Mouse (Mus musculus) heart, embryonic 16.5 days (tissue): ENCODE measurements around the gene Trpt1. TPM values are rescaled to one million over a fixed set of nuclear protein-coding genes. Genes with fewer than 3 reads are reported as not detected.

Experiments used
- ATAC-seq: fragments of 200-750 bp; cut with Nextera tagmentation; replicated peaks from 2 replicates; pipeline ENCODE4 v1.8.0; 2017; ENCODE audit warnings: moderate number of reproducible peaks; ENCODE audit not compliant: insufficient read depth, low FRiP score; ENCODE audit errors: extremely low read depth
- H3K27ac ChIP-seq: fragments of 300-500 bp; sonication (generic); 2 replicates; pipeline ENCODE4 v1.5.1; 2014; ENCODE audit warnings: mild to moderate bottlenecking, low read length, control low read depth, moderate library complexity
- H3K27me3 ChIP-seq: fragments of 300-500 bp; sonication (generic); 2 replicates; pipeline ENCODE4 v1.6.1; 2014; ENCODE audit warnings: low read length, mixed read lengths; ENCODE audit not compliant: control insufficient read depth, insufficient read depth
- H3K36me3 ChIP-seq: fragments of 300-500 bp; sonication (generic); 2 replicates; pipeline ENCODE4 v1.6.1; 2014; ENCODE audit not compliant: control insufficient read depth, insufficient read depth
- H3K4me1 ChIP-seq: fragments of 300-500 bp; sonication (generic); 2 replicates; pipeline ENCODE4 v1.6.1; 2014; ENCODE audit warnings: low read length, mixed read lengths; ENCODE audit not compliant: control insufficient read depth, insufficient read depth
- H3K4me2 ChIP-seq: fragments of 300-500 bp; sonication (generic); 2 replicates; pipeline ENCODE4 v1.6.1; 2014; ENCODE audit warnings: low read depth, mild to moderate bottlenecking, control low read depth, low read length
- H3K4me3 ChIP-seq: fragments of 300-500 bp; sonication (generic); 2 replicates; pipeline ENCODE4 v1.5.1; 2014; ENCODE audit warnings: mild to moderate bottlenecking, control low read depth, low read length
- H3K9ac ChIP-seq: fragments of 300-500 bp; sonication (generic); 2 replicates; pipeline ENCODE4 v1.6.1; 2014; ENCODE audit warnings: low read length, control low read depth
- H3K9me3 ChIP-seq: fragments of 300-500 bp; sonication (generic); replicated peaks from 2 replicates; pipeline ENCODE4 v1.6.1; 2016; ENCODE audit warnings: low read length; ENCODE audit not compliant: control insufficient read depth
- WGBS: fragments of 180-500 bp; shearing (Covaris S2); extraction: QIAGEN DNeasy Blood & Tissue Kit; methylation state at CpG from one replicate; pipeline ENCODE4 v1.1.7; 2014; 5-methylcytosine and 5-hydroxymethylcytosine counted together
- polyA plus RNA-seq: library from polyadenylated mRNA; unstranded; fragments of >200 nt; fragmentation: Nextera tagmentation; extraction: Ambion mirVana; gene quantifications from 2 replicates; pipeline ENCODE4 v1.2.1, GENCODE M21; 2015

Trpt1 gene
- polyA plus RNA-seq = 17.0 and 17.3 TPM in 2 replicates

DNA sequence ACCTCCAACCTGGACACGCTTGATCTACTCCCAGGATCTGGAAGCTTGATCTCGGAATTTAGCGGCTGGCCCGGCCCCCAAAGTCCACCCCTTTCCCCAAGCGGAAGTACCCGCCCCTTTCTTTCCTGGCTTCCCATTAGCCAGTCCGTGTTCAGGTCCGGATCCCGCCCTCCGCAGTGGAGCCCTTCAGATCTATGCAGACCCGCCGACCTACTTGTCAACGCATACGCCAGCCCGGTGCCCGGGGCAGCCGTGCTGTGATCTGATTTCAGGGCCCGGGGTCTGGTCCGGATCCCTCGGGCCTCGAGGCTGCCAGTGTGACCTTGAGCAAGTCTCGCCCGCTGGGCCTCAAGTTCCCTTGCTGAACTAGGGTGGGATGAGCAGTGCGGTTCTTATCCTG is at the start of gene Trpt1, which contains the start of gene Nudt22:
TSS of gene Trpt1 (plus strand) at position 126 of the 400 bp plus-strand sequence.
TSS of gene Nudt22 (minus strand) at position 112 of the 400 bp plus-strand sequence.
- WGBS = 0% methylated on average over 24 of the region's 24 CpGs
- ATAC-seq = peak; percentile 73
- no peaks in the 10 kb centered on the region for H3K9me3 ChIP-seq
- peaks cover 26% of the 10 kb centered on the region for H3K36me3 ChIP-seq
- H3K4me1 ChIP-seq = peaks cover 37% of the 10 kb centered on the region
- no peaks in the 10 kb centered on the region for H3K27me3 ChIP-seq
- H3K4me2 ChIP-seq = peak within 1 kb of the TSS; percentile 90
- H3K27ac ChIP-seq = peak within 1 kb of the TSS; percentile 89
- H3K9ac ChIP-seq = peak within 1 kb of the TSS; percentile 88
- H3K4me3 ChIP-seq = peak within 1 kb of the TSS; percentile 77

DNA sequence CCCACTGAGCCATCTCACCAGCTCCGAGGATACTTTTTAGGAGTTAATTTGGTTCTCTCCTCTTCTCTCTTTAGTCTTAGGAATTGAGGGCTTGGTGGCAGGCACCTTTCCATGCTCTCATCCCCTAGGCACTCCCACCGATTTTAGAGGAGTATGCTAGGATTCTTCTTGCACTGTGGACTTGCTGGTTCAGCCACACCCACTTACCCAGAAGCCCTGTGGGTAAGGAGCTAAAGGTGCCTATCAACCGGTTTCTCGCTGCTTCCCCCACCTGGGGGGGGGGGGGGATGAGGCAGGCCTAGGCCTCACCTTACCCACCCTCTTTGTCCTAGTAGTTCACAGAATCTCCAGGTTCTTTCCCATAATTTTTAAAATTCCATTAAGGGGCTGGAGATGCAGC is 48.2 kb upstream of the Trpt1 start:
- Histone ChIP-seq H3K4me3 (no peak overlapping the region), H3K4me2 (no peak overlapping the region), H3K36me3 (0 out of 2 replicates have a peak, but pooled peaks cover 2% of the 10 kb centered on the region), H3K27ac (no peak overlapping the region), H3K27me3 (no peaks in the 10 kb centered on the region), H3K9me3 (no peaks in the 10 kb centered on the region), H3K9ac (no peak overlapping the region), H3K4me1 (peaks cover 17% of the 10 kb centered on the region)
- WGBS = 58% methylated on average over 4 of the region's 4 CpGs
- no peak for ATAC-seq

DNA sequence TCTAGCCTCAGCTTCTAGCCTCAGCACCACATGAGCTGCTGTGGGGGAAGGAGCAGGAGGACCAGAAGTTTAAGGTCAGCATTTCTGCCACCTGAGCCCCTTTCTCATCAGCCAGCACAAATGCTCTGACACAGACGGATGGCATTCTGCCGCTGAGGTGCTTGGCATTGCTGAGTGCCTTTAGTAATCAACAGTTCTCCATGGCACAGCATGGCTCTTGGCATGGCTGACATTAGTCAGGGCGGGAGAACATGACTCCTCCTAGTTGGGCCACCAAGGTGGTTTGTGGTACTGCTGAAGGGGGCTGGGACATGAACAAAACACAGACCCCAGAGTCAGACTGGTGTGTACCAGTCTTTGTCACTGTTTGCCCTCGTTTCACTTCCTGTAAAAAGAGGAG is 47.7 kb upstream of the Trpt1 start:
- H3K4me3 ChIP-seq = no peak overlapping the region
- no peaks in the 10 kb centered on the region for H3K9me3 ChIP-seq
- H3K4me2 ChIP-seq = no peak overlapping the region
- no peaks in the 10 kb centered on the region for H3K27me3 ChIP-seq
- peaks cover 17% of the 10 kb centered on the region for H3K4me1 ChIP-seq
- no peak overlapping the region for H3K9ac ChIP-seq
- 0 out of 2 replicates have a peak, but pooled peaks cover 2% of the 10 kb centered on the region for H3K36me3 ChIP-seq
- H3K27ac ChIP-seq = no peak overlapping the region
- WGBS = 77% methylated on average over 4 of the region's 4 CpGs
- no peak for ATAC-seq

DNA sequence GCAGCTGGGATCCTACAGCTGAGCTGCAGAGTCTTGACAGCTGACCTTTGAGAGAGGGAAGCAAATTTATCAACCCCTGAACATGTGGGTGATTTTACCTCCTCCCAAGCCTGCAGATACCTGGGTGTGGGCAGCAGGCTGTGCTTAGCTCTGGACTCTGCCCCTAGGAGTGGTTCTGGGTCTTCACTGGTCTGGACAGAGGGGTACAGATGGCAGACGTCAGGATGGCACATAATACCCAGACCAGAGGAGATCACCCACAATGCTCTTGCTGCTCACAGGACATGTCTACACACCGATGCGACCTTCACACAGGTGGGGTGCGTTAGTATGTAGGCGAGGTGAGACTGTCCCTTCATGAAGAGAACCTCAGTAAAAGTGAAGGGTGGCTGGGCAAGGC is 46.4 kb upstream of the Trpt1 start:
- Histone ChIP-seq H3K9ac (no peak overlapping the region), H3K9me3 (no peaks in the 10 kb centered on the region), H3K27ac (no peak overlapping the region), H3K4me1 (peaks cover 27% of the 10 kb centered on the region), H3K4me3 (no peak overlapping the region), H3K36me3 (0 out of 2 replicates have a peak, but pooled peaks cover 2% of the 10 kb centered on the region), H3K27me3 (no peaks in the 10 kb centered on the region), H3K4me2 (no peak overlapping the region)
- WGBS = 85% methylated on average over 5 of the region's 5 CpGs
- no peak for ATAC-seq

DNA sequence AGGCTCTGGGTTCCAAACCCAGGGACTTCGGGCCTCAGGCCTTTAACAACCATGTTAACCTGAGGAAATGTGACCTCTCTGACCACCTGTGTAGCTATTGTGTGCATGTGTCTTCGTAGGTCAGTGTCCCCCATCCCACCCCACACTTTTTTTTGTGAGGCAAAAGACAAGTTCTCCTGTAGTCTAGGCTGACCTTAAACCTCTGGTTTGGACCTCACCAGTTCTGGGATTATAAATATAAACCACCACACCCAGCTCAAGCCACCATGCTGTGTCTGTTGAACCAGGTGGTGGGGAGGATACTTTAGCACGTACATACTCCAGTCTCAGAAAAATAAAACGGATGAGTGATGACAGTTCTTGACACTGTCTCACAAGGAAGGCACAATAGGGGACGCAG is 46.0 kb upstream of the Trpt1 start:
- H3K4me3 ChIP-seq = peak overlapping the region; percentile 86
- H3K9me3 ChIP-seq = no peaks in the 10 kb centered on the region
- H3K4me1 ChIP-seq = peaks cover 31% of the 10 kb centered on the region
- 0 out of 2 replicates have a peak, but pooled peaks cover 4% of the 10 kb centered on the region for H3K36me3 ChIP-seq
- 56% methylated on average over 5 of the region's 5 CpGs for WGBS
- H3K27me3 ChIP-seq = no peaks in the 10 kb centered on the region
- H3K9ac ChIP-seq = peak overlapping the region; percentile 89
- ATAC-seq = no peak
- H3K4me2 ChIP-seq = peak overlapping the region; percentile 85
- no peak overlapping the region; the same call in 1 of the 2 replicates for H3K27ac ChIP-seq

DNA sequence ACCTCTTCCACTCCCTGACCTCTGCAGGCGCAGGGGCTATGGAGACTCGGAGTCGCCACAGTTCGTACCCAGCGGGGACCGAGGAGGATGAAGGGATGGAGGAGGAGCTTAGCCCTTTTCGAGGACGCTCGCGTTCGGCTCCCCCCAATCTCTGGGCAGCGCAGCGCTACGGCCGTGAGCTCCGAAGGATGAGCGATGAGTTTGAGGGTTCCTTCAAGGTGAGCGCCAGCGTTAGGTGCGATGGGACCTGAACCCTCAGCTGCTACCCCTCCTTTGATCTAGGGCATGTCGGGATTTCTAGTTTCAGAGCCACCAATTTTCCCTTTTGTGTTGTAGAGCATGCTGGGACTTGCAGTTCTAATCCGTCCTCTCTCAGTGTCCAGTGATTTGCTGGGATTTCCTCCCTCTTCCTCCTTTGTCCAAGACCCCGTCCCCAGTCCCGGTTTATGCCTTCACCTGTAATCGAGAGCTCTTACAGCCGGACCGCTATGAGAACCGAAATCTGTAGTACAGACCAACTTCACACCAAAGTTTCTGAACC is 45.2 kb upstream of the Trpt1 start:
- peaks cover 9% of the 10 kb centered on the region; the same call in 1 of the 2 replicates for H3K36me3 ChIP-seq
- H3K27ac ChIP-seq = peak overlapping the region; percentile 100
- H3K9me3 ChIP-seq = no peaks in the 10 kb centered on the region
- H3K9ac ChIP-seq = peak overlapping the region; percentile 89
- H3K27me3 ChIP-seq = no peaks in the 10 kb centered on the region
- H3K4me3 ChIP-seq = peak overlapping the region; percentile 86
- ATAC-seq = peak; percentile 17; the same call in 1 of the 2 replicates
- under 1% methylated on average over 28 of the region's 28 CpGs for WGBS
- H3K4me2 ChIP-seq = peak overlapping the region; percentile 85
- H3K4me1 ChIP-seq = peaks cover 37% of the 10 kb centered on the region

DNA sequence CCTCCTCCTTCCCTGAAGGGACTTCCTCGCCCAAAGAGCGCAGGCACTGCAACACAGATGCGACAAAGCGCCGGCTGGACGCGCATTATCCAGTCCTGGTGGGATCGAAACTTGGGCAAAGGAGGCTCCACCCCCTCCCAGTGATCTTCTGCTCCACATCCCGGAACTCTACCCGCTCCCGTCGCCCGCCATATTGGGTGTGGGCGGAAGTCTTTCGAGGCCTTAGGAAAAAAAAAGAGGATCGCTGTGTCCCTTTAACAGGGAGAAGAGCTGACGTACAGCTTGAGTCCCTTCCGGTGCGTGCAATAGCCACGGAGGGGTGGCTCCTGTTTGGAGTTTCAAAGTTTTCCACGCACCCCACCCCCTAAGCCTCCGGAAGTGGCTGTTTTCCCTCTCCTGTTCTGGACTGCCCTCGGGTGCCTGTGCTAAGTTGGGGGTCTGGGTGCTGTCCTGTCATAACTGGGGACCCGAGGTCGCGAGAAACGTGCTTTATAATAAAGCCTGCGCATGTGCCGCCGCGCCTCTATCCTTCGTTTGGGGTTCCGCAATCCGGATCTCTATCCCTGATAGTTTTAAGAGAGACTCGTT is 44.5 kb upstream of the Trpt1 start:
- peak; percentile 79 for ATAC-seq
- under 1% methylated on average over 35 of the region's 35 CpGs for WGBS
- Histone ChIP-seq H3K9me3 (no peaks in the 10 kb centered on the region), H3K4me1 (peaks cover 41% of the 10 kb centered on the region), H3K36me3 (peaks cover 9% of the 10 kb centered on the region; the same call in 1 of the 2 replicates), H3K4me2 (peak overlapping the region; percentile 85), H3K9ac (peak overlapping the region; percentile 89), H3K27me3 (no peaks in the 10 kb centered on the region), H3K4me3 (peak overlapping the region; percentile 86), H3K27ac (peak overlapping the region; percentile 100)

DNA sequence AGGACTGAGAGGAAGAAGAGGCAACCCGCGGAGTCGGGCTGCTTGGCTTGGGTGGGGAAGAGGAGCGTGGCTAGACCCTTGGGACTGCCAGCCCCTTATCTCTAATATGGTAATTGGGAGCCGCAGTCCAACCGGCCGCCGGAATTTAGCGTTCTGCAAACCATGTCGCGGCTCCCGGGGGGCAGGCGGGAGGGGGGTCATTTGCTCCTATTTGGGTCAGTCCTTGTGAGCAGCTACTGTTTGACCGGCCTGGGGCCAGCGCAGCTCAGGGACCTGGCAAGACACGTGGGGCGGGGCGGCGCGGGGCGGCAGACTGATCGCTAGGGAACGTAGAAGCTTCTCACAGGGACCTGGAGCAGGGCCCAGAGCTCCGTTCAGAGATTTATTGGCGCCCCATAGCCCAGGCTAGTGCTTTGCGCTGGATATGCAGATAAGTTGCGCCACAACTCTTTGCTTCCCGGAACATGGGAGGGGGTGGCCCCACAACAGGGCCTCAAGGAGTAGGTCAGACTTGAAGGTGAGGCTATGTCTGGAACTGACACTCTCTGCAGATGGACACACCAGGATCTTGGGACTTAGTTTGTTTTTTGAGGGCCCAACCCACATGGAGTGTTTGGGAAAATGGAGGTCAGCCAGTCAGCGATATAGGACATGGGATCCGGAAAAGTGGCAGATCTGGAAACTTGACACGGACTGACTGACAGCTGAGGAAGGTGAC is 43.8 kb upstream of the Trpt1 start:
- ATAC-seq = peak; percentile 56
- no peaks in the 10 kb centered on the region for H3K27me3 ChIP-seq
- peaks cover 10% of the 10 kb centered on the region for H3K36me3 ChIP-seq
- 2% methylated on average over 31 of the region's 31 CpGs for WGBS
- peak overlapping the region; percentile 86 for H3K4me3 ChIP-seq
- H3K9ac ChIP-seq = peak overlapping the region; percentile 89
- peak overlapping the region; percentile 100 for H3K27ac ChIP-seq
- H3K4me2 ChIP-seq = peak overlapping the region; percentile 85
- H3K4me1 ChIP-seq = peaks cover 43% of the 10 kb centered on the region
- no peaks in the 10 kb centered on the region for H3K9me3 ChIP-seq

DNA sequence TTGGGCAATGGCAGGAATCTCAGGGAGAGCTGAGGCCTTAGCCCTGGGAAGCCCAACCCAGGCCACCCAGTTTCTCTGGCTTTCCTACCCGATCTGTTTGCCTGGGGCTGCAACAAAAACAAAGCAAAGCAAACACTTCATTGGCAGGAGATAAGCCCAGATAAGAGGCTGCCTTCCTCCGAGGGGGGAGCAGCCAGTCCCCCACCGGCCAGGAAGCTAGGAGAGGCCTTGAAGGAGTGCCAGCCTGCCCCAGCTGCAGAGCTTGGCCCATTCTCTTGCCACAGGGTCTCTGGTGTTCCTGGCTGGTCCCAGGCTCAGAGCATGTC is 43.3 kb upstream of the Trpt1 start:
- WGBS = 5% methylated on average over 3 of the region's 3 CpGs
- peaks cover 43% of the 10 kb centered on the region for H3K4me1 ChIP-seq
- ATAC-seq = no peak

More for the DNA sequence above, 43.3 kb upstream of the Trpt1 start:
- H3K36me3 ChIP-seq = peaks cover 10% of the 10 kb centered on the region
- H3K4me2 ChIP-seq = peak overlapping the region; percentile 85
- peak overlapping the region; percentile 86 for H3K4me3 ChIP-seq
- H3K27ac ChIP-seq = peak overlapping the region; percentile 100
- no peaks in the 10 kb centered on the region for H3K27me3 ChIP-seq
- H3K9ac ChIP-seq = peak overlapping the region; percentile 89
- no peaks in the 10 kb centered on the region for H3K9me3 ChIP-seq
